Mouse (Mus musculus) yolk sac, embryonic 10.5 days (tissue): ENCODE measurements at regions not wholly inside any gene's neighbourhood (a gene's known extent, or its start where the extent isn't known, plus 50 kb on each side); places are given as distances from the start of the nearest gene placed in this dataset.

Experiments
- DNase-seq: peaks from one replicate; pipeline ENCODE4 v3.0.0-alpha.2; 2017; ENCODE audit warnings: low spot score

GRCm38 (mm10) chr13:119140436-119140835 is 288.0 kb upstream of the Paip1 start:
- DNase-seq = no peak

- no peak for DNase-seq
These were observed 285.1 kb upstream of the Paip1 start for GRCm38 (mm10) chr13:119143351-119143750.

GRCm38 (mm10) chr13:119145713-119146112 is 282.7 kb upstream of the Paip1 start:
- no peak for DNase-seq

- no peak for DNase-seq
These were observed 280.7 kb upstream of the Paip1 start for GRCm38 (mm10) chr13:119147701-119148100.

- DNase-seq = no peak
These were observed 279.3 kb upstream of the Paip1 start for GRCm38 (mm10) chr13:119149141-119149540.

- no peak for DNase-seq
These were observed 277.4 kb upstream of the Paip1 start for GRCm38 (mm10) chr13:119150847-119151548.

GRCm38 (mm10) chr13:119177753-119178152 is 250.6 kb upstream of the Paip1 start:
- no peak for DNase-seq

GRCm38 (mm10) chr13:119178212-119178611 is 250.2 kb upstream of the Paip1 start:
- DNase-seq = no peak

GRCm38 (mm10) chr13:119179157-119179920 is 249.1 kb upstream of the Paip1 start:
- DNase-seq = no peak

- DNase-seq = no peak
These were observed 244.0 kb upstream of the Paip1 start for GRCm38 (mm10) chr13:119184322-119184877.

GRCm38 (mm10) chr13:119185567-119186143 is 242.7 kb upstream of the Paip1 start:
- DNase-seq = no peak

- no peak for DNase-seq
These were observed 196.8 kb upstream of the Paip1 start for GRCm38 (mm10) chr13:119231556-119231955.

GRCm38 (mm10) chr13:119232100-119233029 is 196.0 kb upstream of the Paip1 start:
- no peak for DNase-seq

- no peak for DNase-seq
These were observed 195.4 kb upstream of the Paip1 start for GRCm38 (mm10) chr13:119233030-119233385.

- DNase-seq = no peak
These were observed 194.5 kb upstream of the Paip1 start for GRCm38 (mm10) chr13:119233869-119234268.

GRCm38 (mm10) chr13:119242358-119242757 is 186.0 kb upstream of the Paip1 start:
- no peak for DNase-seq

- no peak for DNase-seq
These were observed 181.3 kb upstream of the Paip1 start for GRCm38 (mm10) chr13:119247101-119247500.

GRCm38 (mm10) chr13:119252006-119252405 is 176.4 kb upstream of the Paip1 start:
- no peak for DNase-seq

GRCm38 (mm10) chr13:119256350-119256749 is 172.1 kb upstream of the Paip1 start:
- DNase-seq = no peak

- DNase-seq = no peak
These were observed 169.9 kb upstream of the Paip1 start for GRCm38 (mm10) chr13:119258515-119258914.

- DNase-seq = no peak
These were observed 164.8 kb upstream of the Paip1 start for GRCm38 (mm10) chr13:119263561-119263960.
